Mouse (Mus musculus) heart, postnatal 0 days (tissue): ENCODE measurements around the gene Gfra1. TPM values are rescaled to one million over a fixed set of nuclear protein-coding genes. Genes with fewer than 3 reads are reported as not detected.

ENCODE experiments used
- ATAC-seq: fragments of 200-750 bp; cut with Nextera tagmentation; 2 replicates; pipeline ENCODE4 v1.8.0; 2017; ENCODE audit warnings: low read depth, moderate number of reproducible peaks, moderate library complexity; ENCODE audit not compliant: insufficient read depth
- DNase-seq: peaks from one replicate; pipeline ENCODE4 v3.0.0-alpha.2; 2016; ENCODE audit warnings: low spot score
- H3K27ac ChIP-seq: fragments of 300-500 bp; sonication (generic); 2 replicates; pipeline ENCODE4 v1.5.1; 2014; ENCODE audit warnings: low read depth, mild to moderate bottlenecking
- H3K27me3 ChIP-seq: fragments of 300-500 bp; sonication (generic); 2 replicates; pipeline ENCODE4 v1.6.1; 2014; ENCODE audit warnings: low read length, mixed read lengths; ENCODE audit not compliant: control insufficient read depth, insufficient read depth
- H3K36me3 ChIP-seq: fragments of 300-500 bp; sonication (generic); replicated peaks from 2 replicates; pipeline ENCODE4 v1.6.1; 2014; ENCODE audit warnings: low read length, mixed read lengths; ENCODE audit not compliant: control insufficient read depth, insufficient read depth
- H3K4me1 ChIP-seq: fragments of 300-500 bp; sonication (generic); 2 replicates; pipeline ENCODE4 v1.6.1; 2014; ENCODE audit warnings: antibody characterized with exemption; ENCODE audit not compliant: control insufficient read depth, insufficient read depth
- H3K4me2 ChIP-seq: fragments of 300-500 bp; sonication (generic); 2 replicates; pipeline ENCODE4 v1.6.1; 2014; ENCODE audit warnings: low read depth, mild to moderate bottlenecking, low read length, moderate library complexity
- H3K4me3 ChIP-seq: fragments of 300-500 bp; sonication (generic); 2 replicates; pipeline ENCODE4 v1.5.1; 2014; ENCODE audit warnings: low read depth, low read length
- H3K9ac ChIP-seq: fragments of 300-500 bp; sonication (generic); replicated peaks from 2 replicates; pipeline ENCODE4 v1.6.1; 2014; ENCODE audit warnings: low read depth, low read length, mixed read lengths
- H3K9me3 ChIP-seq: fragments of 300-500 bp; sonication (generic); replicated peaks from 2 replicates; pipeline ENCODE4 v1.6.1; 2016; ENCODE audit warnings: low read length; ENCODE audit not compliant: control insufficient read depth
- CTCF ChIP-seq: IDR thresholded peaks from 2 replicates; pipeline ENCODE4 v1.5.1; 2016; ENCODE audit warnings: antibody characterized with exemption, control low read depth, low read depth
- EP300 ChIP-seq: IDR thresholded peaks from 2 replicates; pipeline ENCODE4 v1.6.1; 2016; ENCODE audit warnings: antibody characterized with exemption, low read depth
- WGBS: fragments of 180-500 bp; shearing (Covaris S2); extraction: QIAGEN DNeasy Blood & Tissue Kit; methylation state at CpG from one replicate; pipeline ENCODE4 v1.1.7; 2014; 5-methylcytosine and 5-hydroxymethylcytosine counted together
- polyA plus RNA-seq: library from polyadenylated mRNA; unstranded; fragments of >200 nt; fragmentation: Nextera tagmentation; extraction: Ambion mirVana; gene quantifications from 2 replicates; pipeline ENCODE4 v1.2.1, GENCODE M21; 2015
- total RNA-seq: library from RNA; depleted of rRNA; stranded (reverse); fragments of >200 nt; gene quantifications from 2 replicates; pipeline ENCODE4 v1.2.3, GENCODE M21; 2014; ENCODE audit warnings: low replicate concordance

Gene Gfra1
- total and polyA plus RNA-seq, 2 experiments from 2014 or later: 0.63 to 0.65 TPM

- Histone ChIP-seq H3K4me3 (no peak overlapping the region), H3K9ac (no peak overlapping the region), H3K27ac (no peak overlapping the region), H3K9me3 (no peaks in the 10 kb centered on the region), H3K36me3 (no peaks in the 10 kb centered on the region), H3K27me3 (no peaks in the 10 kb centered on the region), H3K4me1 (no peaks in the 10 kb centered on the region), H3K4me2 (no peak overlapping the region)
- no peak for DNase-seq
- 77% methylated on average over 13 of the region's 13 CpGs for WGBS
- no peak for ATAC-seq
- TF ChIP-seq EP300 (no peak), CTCF (no peak)
These were observed 97.6 kb downstream of the Gfra1 start for GRCm38 (mm10) chr19:58358063-58358462.

GRCm38 (mm10) chr19:58353953-58354352 is 101.8 kb downstream of the Gfra1 start:
- Histone ChIP-seq H3K4me2 (no peak overlapping the region), H3K4me1 (no peaks in the 10 kb centered on the region), H3K4me3 (no peak overlapping the region), H3K9ac (no peak overlapping the region), H3K36me3 (no peaks in the 10 kb centered on the region), H3K9me3 (no peaks in the 10 kb centered on the region), H3K27me3 (no peaks in the 10 kb centered on the region), H3K27ac (no peak overlapping the region)
- 31% methylated on average over 2 of the region's 2 CpGs for WGBS
- ATAC-seq (no peak), DNase-seq (no peak)
- no peak for TF ChIP-seq EP300
- no peak for TF ChIP-seq CTCF

- ATAC-seq: no peak
- no peak overlapping the region for H3K27ac ChIP-seq
- no peaks in the 10 kb centered on the region for H3K27me3 ChIP-seq
- no peak overlapping the region for H3K4me3 ChIP-seq
- WGBS: 72% methylated on average over 13 of the region's 13 CpGs
- no peaks in the 10 kb centered on the region for H3K36me3 ChIP-seq
- H3K4me2 ChIP-seq: no peak overlapping the region
- no peak overlapping the region for H3K9ac ChIP-seq
- TF ChIP-seq CTCF (no peak), EP300 (no peak)
- no peak for DNase-seq
- no peaks in the 10 kb centered on the region for H3K4me1 ChIP-seq
- H3K9me3 ChIP-seq: no peaks in the 10 kb centered on the region
These were observed 102.3 kb downstream of the Gfra1 start for GRCm38 (mm10) chr19:58353260-58353870.

GRCm38 (mm10) chr19:58349890-58350408 is 105.8 kb downstream of the Gfra1 start:
- WGBS: 64% methylated on average over 5 of the region's 5 CpGs
- Histone ChIP-seq H3K27ac (no peak overlapping the region), H3K27me3 (no peaks in the 10 kb centered on the region), H3K9me3 (no peaks in the 10 kb centered on the region), H3K9ac (no peak overlapping the region), H3K4me2 (no peak overlapping the region), H3K4me1 (no peaks in the 10 kb centered on the region), H3K4me3 (no peak overlapping the region), H3K36me3 (no peaks in the 10 kb centered on the region)
- TF ChIP-seq CTCF (no peak), EP300 (no peak)
- DNase-seq (no peak), ATAC-seq (no peak)

- no peak overlapping the region for H3K4me3 ChIP-seq
- no peak overlapping the region for H3K9ac ChIP-seq
- no peaks in the 10 kb centered on the region for H3K4me1 ChIP-seq
- no peaks in the 10 kb centered on the region for H3K27me3 ChIP-seq
- ATAC-seq (no peak), DNase-seq (no peak)
- H3K36me3 ChIP-seq: no peaks in the 10 kb centered on the region
- TF ChIP-seq CTCF (no peak), EP300 (no peak)
- H3K4me2 ChIP-seq: no peak overlapping the region
- whole genome bisulfite sequencing: 81% methylated on average over 7 of the region's 7 CpGs
- no peak overlapping the region for H3K27ac ChIP-seq
- H3K9me3 ChIP-seq: no peaks in the 10 kb centered on the region
These were observed 110.6 kb downstream of the Gfra1 start for GRCm38 (mm10) chr19:58345137-58345536.

GRCm38 (mm10) chr19:58341351-58341750 is 114.4 kb downstream of the Gfra1 start:
- Histone ChIP-seq H3K4me3 (no peak overlapping the region), H3K27ac (no peak overlapping the region), H3K9me3 (no peaks in the 10 kb centered on the region), H3K36me3 (no peaks in the 10 kb centered on the region), H3K4me2 (no peak overlapping the region), H3K4me1 (no peaks in the 10 kb centered on the region), H3K9ac (no peak overlapping the region), H3K27me3 (no peaks in the 10 kb centered on the region)
- DNase-seq: no peak
- ATAC-seq: no peak
- 67% methylated on average over 4 of the region's 4 CpGs for WGBS
- TF ChIP-seq CTCF (no peak), EP300 (no peak)
